Mouse (Mus musculus) midbrain, embryonic 16.5 days (tissue): ENCODE results near the gene Myo1e. TPM values are rescaled to one million over a fixed set of nuclear protein-coding genes. Genes with fewer than 3 reads are reported as not detected.

Source experiments
- ATAC-seq: fragments of 200-750 bp; cut with Nextera tagmentation; 2 replicates; pipeline ENCODE4 v1.8.0; 2017; ENCODE audit warnings: moderate TSS enrichment
- H3K27ac ChIP-seq: fragments of 300-500 bp; sonication (generic); 2 replicates; pipeline ENCODE4 v1.5.1; 2014; ENCODE audit warnings: mild to moderate bottlenecking, low read length, mixed read lengths
- H3K27me3 ChIP-seq: fragments of 300-500 bp; sonication (generic); 2 replicates; pipeline ENCODE4 v1.6.1; 2014; ENCODE audit warnings: low read depth, low read length, mixed read lengths; ENCODE audit not compliant: control insufficient read depth, insufficient read depth
- H3K36me3 ChIP-seq: fragments of 300-500 bp; sonication (generic); 2 replicates; pipeline ENCODE4 v1.6.1; 2014; ENCODE audit warnings: mild to moderate bottlenecking, low read length, moderate library complexity, mixed read lengths; ENCODE audit not compliant: control insufficient read depth, insufficient read depth
- H3K4me1 ChIP-seq: fragments of 300-500 bp; sonication (generic); 2 replicates; pipeline ENCODE4 v1.6.1; 2014; ENCODE audit warnings: mild to moderate bottlenecking, low read length, mixed read lengths; ENCODE audit not compliant: control insufficient read depth, insufficient read depth
- H3K4me2 ChIP-seq: fragments of 300-500 bp; sonication (generic); 2 replicates; pipeline ENCODE4 v1.6.1; 2014; ENCODE audit warnings: mild to moderate bottlenecking, low read length, mixed read lengths
- H3K4me3 ChIP-seq: fragments of 300-500 bp; sonication (generic); 2 replicates; pipeline ENCODE4 v1.5.1; 2014; ENCODE audit warnings: low read depth, mild to moderate bottlenecking, low read length, moderate library complexity, mixed read lengths
- H3K9ac ChIP-seq: fragments of 300-500 bp; sonication (generic); 2 replicates; pipeline ENCODE4 v1.6.1; 2014; ENCODE audit warnings: low read depth, low read length, mixed read lengths
- H3K9me3 ChIP-seq: fragments of 300-500 bp; sonication (generic); replicated peaks from 2 replicates; pipeline ENCODE4 v1.6.1; 2014; ENCODE audit warnings: mild to moderate bottlenecking, low read length, mixed read lengths; ENCODE audit not compliant: control insufficient read depth, poor library complexity, severe bottlenecking
- WGBS: fragments of 180-500 bp; shearing (Covaris S2); extraction: QIAGEN DNeasy Blood & Tissue Kit; methylation state at CpG from one replicate; pipeline ENCODE4 v1.1.7; 2014; 5-methylcytosine and 5-hydroxymethylcytosine counted together
- polyA plus RNA-seq: library from polyadenylated mRNA; unstranded; fragments of >200 nt; fragmentation: Nextera tagmentation; extraction: Ambion mirVana; gene quantifications from 2 replicates; pipeline ENCODE4 v1.2.1, GENCODE M21; 2015

The Myo1e gene
- polyA plus RNA-seq, 1 experiment from 2014 or later, result 6.5 TPM

DNA sequence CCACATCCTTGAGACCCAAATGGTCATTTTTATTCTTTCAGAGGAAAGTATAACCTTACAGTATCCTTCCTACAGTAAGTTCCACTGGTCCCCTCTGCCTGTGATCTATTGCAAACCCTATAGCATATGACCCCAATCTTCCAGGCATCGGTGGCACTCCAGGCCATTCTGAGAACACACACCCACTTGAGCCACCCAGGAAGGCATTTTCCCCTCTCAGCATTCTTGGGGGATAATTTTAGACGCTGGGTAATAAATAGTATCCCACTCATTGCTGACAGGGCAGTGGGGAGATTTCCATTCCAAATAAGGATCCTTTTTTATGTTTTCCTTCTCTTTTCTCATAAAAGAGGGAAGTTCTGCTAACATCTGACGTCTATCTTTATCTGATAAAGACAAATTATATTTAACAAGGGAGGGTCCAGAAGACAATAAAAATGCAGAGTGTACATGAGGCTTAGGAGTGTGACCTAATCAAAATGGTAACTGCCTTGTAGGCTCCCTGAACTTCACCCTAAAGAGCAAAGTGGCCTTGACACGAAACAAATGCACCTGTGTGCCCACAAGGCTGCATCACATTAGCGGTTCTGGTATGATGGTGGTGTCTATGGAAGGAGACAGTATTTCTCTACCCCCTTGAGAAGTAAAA lies 121.2 kb downstream of the Myo1e start:
- no peaks in the 10 kb centered on the region for H3K36me3 ChIP-seq
- no peaks in the 10 kb centered on the region for H3K4me1 ChIP-seq
- no peak overlapping the region for H3K4me3 ChIP-seq
- 88% methylated on average over 5 of the region's 5 CpGs for WGBS
- no peak overlapping the region for H3K4me2 ChIP-seq
- H3K27me3 ChIP-seq, result no peaks in the 10 kb centered on the region
- no peak overlapping the region for H3K27ac ChIP-seq
- ATAC-seq, result no peak
- no peak overlapping the region for H3K9ac ChIP-seq
- H3K9me3 ChIP-seq, result no peaks in the 10 kb centered on the region

DNA sequence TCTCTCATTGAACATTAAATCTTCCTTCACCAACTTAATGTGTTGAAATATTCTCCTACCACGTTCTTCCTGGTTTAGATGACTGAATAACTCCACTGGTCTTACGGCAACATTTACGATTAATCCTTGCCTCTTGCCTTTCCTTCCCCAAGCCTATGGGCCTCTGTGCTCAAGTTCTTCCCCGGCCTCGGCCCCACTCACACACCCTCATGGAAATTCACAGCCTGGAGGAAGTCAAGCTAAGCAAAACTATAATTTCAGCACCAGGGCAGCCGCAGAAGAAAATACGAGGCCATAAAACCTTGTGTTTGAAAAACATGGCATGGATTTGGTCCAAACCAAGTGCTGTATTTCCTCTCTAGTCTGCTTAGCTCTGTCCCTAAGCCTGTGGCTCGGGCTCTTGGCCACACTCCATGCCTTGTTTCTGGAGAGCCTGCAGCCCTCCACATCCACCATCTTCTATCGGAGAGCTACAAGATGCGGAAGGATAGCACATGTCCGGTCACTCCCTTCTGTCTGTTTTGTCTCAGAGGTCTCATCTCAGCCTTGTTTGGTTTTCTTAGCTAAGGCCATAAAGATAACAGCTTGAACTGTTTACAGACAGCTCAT lies 124.7 kb downstream of the Myo1e start:
- Histone ChIP-seq H3K4me3 (no peak overlapping the region), H3K9ac (no peak overlapping the region), H3K4me2 (no peak overlapping the region), H3K36me3 (no peaks in the 10 kb centered on the region), H3K4me1 (no peaks in the 10 kb centered on the region), H3K9me3 (no peaks in the 10 kb centered on the region), H3K27ac (no peak overlapping the region), H3K27me3 (no peaks in the 10 kb centered on the region)
- 92% methylated on average over 11 of the region's 11 CpGs for WGBS
- ATAC-seq, result no peak

DNA sequence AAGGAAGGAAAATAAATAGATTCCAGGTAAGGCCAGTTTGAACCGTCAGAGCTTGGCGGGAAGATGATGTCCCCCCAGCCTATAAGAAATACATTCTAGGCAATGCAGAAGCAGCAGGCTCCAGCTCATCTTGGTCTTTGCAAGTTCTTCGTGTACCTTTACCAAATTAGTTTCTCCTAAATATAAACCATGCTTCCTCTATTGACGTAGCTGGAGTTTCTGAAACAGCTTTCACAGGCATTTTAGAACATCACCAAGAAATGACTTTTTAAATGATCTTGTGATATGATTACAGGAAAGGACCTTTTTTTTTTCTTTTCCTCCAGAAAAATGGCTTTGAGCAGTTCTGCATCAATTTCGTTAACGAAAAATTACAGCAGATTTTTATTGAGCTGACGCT lies 131.2 kb downstream of the Myo1e start:
- ATAC-seq, result no peak
- H3K4me3 ChIP-seq, result no peak overlapping the region
- no peaks in the 10 kb centered on the region for H3K9me3 ChIP-seq
- H3K4me1 ChIP-seq, result no peaks in the 10 kb centered on the region
- no peak overlapping the region for H3K4me2 ChIP-seq
- no peak overlapping the region for H3K9ac ChIP-seq
- no peaks in the 10 kb centered on the region for H3K27me3 ChIP-seq
- 89% methylated on average over 7 of the region's 7 CpGs for WGBS
- H3K27ac ChIP-seq, result no peak overlapping the region
- H3K36me3 ChIP-seq, result peaks cover 2% of the 10 kb centered on the region; the same call in 1 of the 2 replicates

DNA sequence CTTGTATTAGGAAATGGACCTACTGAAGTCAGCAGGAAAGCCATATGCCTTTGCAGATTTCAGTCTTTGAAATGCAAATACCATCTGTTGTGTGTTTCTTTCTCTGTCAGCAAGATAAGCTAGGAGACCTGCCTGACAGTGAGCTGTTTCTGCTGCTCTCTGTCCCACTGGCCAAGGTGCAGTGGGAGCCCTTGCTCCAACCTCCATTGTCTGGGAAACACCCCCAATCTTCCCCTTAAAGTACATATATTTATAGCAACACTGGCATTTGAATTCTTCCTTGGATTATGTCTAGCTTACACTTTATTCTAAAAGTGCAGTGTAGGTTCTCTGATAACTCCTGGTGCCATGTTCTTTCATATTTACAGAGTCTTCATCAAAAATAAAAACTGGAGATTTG lies 131.7 kb downstream of the Myo1e start:
- peaks cover 2% of the 10 kb centered on the region; the same call in 1 of the 2 replicates for H3K36me3 ChIP-seq
- no peak for ATAC-seq

DNA sequence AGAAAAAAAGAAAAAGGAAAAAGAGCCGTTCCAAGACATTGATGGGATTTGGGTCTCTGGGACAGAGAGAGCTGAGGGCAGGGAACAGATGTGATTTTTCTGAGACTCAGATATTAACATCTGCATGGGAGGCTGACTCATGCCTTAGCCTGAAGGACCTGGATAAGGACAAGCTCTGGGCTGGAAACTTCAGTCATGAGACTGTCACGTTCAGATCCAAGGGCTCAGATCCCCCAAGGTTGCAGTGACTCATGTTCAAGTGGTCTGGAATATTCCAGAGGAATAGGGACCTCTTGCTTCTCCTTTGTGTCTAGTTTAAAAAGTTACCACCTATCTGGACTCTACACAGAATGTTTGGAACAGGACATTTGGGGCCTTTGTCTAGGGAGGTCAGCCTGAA lies 142.1 kb downstream of the Myo1e start:
- Histone ChIP-seq H3K9me3 (no peaks in the 10 kb centered on the region), H3K4me3 (no peak overlapping the region), H3K36me3 (no peaks in the 10 kb centered on the region), H3K9ac (no peak overlapping the region), H3K27me3 (no peaks in the 10 kb centered on the region), H3K27ac (no peak overlapping the region), H3K4me1 (peaks cover 4% of the 10 kb centered on the region; the same call in 1 of the 2 replicates), H3K4me2 (no peak overlapping the region)
- no peak for ATAC-seq
- WGBS, result 98% methylated on average over 2 of the region's 2 CpGs

More for the DNA sequence above, 131.7 kb downstream of the Myo1e start:
- Histone ChIP-seq H3K27ac (no peak overlapping the region), H3K9ac (no peak overlapping the region), H3K4me3 (no peak overlapping the region), H3K4me2 (no peak overlapping the region), H3K9me3 (no peaks in the 10 kb centered on the region), H3K27me3 (no peaks in the 10 kb centered on the region), H3K4me1 (no peaks in the 10 kb centered on the region)

DNA sequence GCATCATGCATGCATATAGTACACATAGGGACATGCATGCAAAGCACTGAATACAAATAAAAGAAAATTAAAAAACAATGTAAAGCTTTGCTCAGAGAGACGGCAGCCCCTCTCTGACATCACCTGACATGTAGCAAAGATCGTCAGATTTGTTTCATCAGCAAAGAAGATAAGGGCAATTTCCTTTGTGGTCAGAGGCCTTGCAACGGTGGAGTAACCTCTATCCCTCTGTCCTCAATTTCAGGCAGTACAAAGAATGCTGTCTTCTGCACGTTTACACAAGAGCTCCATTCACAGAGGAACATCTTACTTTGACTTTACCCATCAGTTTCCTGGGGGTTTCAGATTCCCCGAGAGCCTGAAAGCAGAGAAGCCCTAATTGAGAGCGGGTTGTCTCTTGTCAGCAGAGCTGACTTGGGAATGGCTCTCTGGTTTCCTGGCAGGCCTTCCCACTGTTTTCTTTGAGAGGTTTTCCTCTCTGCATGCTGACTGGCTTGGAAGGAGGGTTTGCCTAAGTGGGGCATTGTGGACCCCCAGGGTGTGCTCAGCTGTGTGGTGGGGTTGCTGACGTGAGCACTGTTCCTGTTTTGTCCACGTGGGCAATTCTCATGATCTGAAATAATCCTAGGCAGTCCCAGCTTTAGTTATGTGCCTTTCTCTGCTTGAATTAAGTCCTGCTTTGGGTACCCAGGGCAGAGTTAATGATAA lies 144.6 kb downstream of the Myo1e start:
- Histone ChIP-seq H3K27me3 (no peaks in the 10 kb centered on the region), H3K4me3 (no peak overlapping the region), H3K4me1 (peaks cover 4% of the 10 kb centered on the region; the same call in 1 of the 2 replicates), H3K36me3 (no peaks in the 10 kb centered on the region), H3K9ac (0 out of 2 replicates have a peak overlapping the region, but pooled peaks have one; percentile 6), H3K27ac (no peak overlapping the region), H3K4me2 (no peak overlapping the region), H3K9me3 (no peaks in the 10 kb centered on the region)
- WGBS, result 30% methylated on average over 8 of the region's 8 CpGs
- ATAC-seq, result no peak

DNA sequence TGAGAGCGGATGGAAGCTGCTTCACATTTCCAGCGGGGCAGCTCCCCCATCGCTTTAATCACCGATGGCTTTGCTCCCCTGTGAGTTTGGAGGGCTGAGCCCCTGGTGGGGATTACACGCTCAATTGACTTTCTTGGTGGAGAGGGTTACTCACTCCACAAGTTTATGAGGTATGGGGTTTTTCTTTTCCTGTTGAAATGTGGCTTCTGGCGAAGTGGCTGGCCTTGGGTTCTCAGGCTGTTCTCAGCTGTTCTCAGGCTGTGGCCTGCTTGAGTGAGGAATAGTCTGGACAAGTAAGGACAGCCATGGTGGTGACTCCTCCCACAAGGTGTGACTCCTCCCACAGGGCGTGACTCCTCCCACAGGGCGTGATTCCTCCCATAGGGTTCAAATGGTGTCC lies 149.1 kb downstream of the Myo1e start:
- Histone ChIP-seq H3K27me3 (no peaks in the 10 kb centered on the region), H3K4me2 (no peak overlapping the region), H3K4me1 (peaks cover 4% of the 10 kb centered on the region; the same call in 1 of the 2 replicates), H3K9me3 (no peaks in the 10 kb centered on the region; the same call in 1 of the 2 replicates), H3K27ac (no peak overlapping the region), H3K9ac (no peak overlapping the region), H3K36me3 (peaks cover 5% of the 10 kb centered on the region; the same call in 1 of the 2 replicates), H3K4me3 (no peak overlapping the region)
- 28% methylated on average over 8 of the region's 8 CpGs for WGBS
- no peak for ATAC-seq

DNA sequence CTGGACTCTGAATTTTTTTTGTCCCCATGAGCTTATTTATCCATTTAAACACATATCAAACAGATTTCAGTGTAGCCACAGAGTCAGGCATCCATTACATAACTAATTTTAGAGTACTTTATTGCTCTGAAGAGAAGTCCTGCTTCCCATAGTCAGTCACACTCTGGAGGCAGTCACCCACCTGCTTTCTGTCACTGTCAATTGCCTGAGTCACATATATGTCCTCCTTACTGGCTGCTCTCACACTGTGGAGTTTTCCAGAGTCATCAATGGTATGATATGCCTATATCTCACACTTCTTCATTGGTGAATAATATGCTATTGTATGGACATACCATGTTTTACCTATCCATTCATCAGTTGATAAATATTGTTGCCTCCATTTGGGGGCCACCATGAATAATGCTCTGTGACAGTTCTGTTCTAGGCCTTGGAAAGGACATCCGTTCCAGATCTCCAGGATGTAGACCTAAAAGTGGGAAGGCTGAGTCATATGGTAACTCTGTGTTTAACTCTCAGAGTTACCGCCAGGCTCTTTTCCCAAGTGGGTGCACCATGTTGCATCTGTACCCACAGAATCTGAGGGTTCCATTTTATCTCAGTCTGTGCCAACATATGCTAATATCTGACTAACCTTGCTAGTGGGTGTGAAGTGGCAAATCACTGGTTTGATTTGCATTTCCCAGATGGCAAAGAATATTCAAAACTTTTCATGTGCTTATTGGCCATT lies 152.4 kb downstream of the Myo1e start:
- no peak for ATAC-seq
- no peaks in the 10 kb centered on the region for H3K27me3 ChIP-seq
- H3K9ac ChIP-seq, result no peak overlapping the region
- no peak overlapping the region for H3K4me2 ChIP-seq
- 96% methylated on average over 2 of the region's 2 CpGs for WGBS
- peaks cover 5% of the 10 kb centered on the region; the same call in 1 of the 2 replicates for H3K36me3 ChIP-seq
- H3K9me3 ChIP-seq, result no peaks in the 10 kb centered on the region; the same call in 1 of the 2 replicates
- H3K4me3 ChIP-seq, result no peak overlapping the region
- no peaks in the 10 kb centered on the region for H3K4me1 ChIP-seq
- H3K27ac ChIP-seq, result no peak overlapping the region
